Mouse (Mus musculus) small intestine, adult 2 months (tissue): Measurements from ENCODE around the gene Fiz1.

Source experiments
- CTCF ChIP-seq: fragments of 200-500 bp; IDR thresholded peaks from 2 replicates; pipeline ENCODE4 v1.5.1; 2012; ENCODE audit warnings: low read depth, mild to moderate bottlenecking, control low read depth, inconsistent platforms, low read length, moderate library complexity, mixed read lengths; ENCODE audit not compliant: insufficient replicate concordance, insufficient read length; ENCODE audit errors: extremely low read depth
- POLR2A ChIP-seq: fragments of 200-500 bp; IDR thresholded peaks from 2 replicates; pipeline ENCODE4 v1.6.1; 2012; ENCODE audit warnings: low read depth, mild to moderate bottlenecking, control low read depth, inconsistent platforms, low read length, moderate library complexity

GRCm38 (mm10) chr7:5061774-5062359 is 47.4 kb upstream of the Fiz1 start, which contains the start of gene U2af2:
- TF ChIP-seq CTCF (0 out of 2 replicates have a peak, but pooled peaks have one; percentile 7), POLR2A (peak; percentile 64; the same call in 1 of the 2 replicates)
